Mouse (Mus musculus): ENCODE measurements around the gene Krt19. TPM values are rescaled to one million over a fixed set of nuclear protein-coding genes. Genes with fewer than 3 reads are reported as not detected.

The Krt19 gene
- polyA plus RNA-seq, 1 experiment from 2014 or later = not detected

DNA sequence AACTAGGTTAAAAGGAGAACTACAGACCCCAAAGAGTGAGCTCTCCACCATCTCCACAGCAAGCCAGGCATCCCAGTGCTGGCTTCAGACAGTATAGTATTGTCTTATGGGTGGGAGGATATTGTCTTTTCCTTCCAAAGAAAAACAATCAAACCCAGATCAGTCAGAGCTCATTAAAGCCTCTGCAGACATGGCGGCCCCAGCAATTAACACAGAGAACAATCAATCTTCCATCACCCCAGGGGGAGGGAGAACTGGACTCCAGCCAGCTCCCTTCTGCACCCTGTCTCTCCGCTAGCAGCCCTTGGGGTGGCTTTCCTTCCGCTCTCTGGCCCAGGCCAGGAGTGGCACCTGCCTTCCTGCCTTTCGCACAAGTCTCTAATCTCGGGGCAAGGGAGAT lies 10.8 kb downstream of the Krt19 start:
- in situ Hi-C loops (cut with MboI; ENCODE audit: low pct_unique_long_range_greater_than_20kb) = no loop called here
- no peak for TF ChIP-seq CTCF (IDR thresholded peaks at IDR 0.05)
- ATAC-seq (no peak), DNase-seq (ENCODE audit: low read depth, low spot score) (no peak)
- ChIA-PET CTCF (no interaction called here), POLR2A (no interaction called here)
- H3K27me3 ChIP-seq = peaks cover 6% of the 10 kb centered on the region

DNA sequence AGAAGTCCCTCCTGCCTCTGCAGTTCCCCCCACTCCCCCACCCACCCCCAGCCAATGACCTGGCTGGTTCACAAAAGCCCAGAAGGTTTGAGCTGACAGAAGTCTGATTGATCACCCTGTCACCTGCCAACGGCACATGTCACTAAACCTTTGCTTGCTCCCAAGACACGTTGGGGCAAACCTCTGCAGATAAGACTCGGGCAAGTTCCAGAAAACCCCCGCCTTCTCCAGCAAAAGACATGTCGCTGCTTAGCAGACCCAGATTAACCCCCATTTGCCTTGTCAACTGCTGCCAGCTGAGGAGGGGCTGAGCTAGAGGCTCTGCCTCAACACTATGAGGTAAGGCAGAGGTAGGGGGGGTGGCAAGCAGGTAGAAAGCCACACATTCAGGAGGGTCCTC lies 11.9 kb downstream of the Krt19 start:
- no peak for TF ChIP-seq CTCF (IDR thresholded peaks at IDR 0.05)
- in situ Hi-C loops (cut with MboI; ENCODE audit: low pct_unique_long_range_greater_than_20kb) = no loop called here
- POLR2A ChIA-PET = no interaction called here
- DNase-seq (ENCODE audit: low read depth, low spot score) = no peak
- CTCF ChIA-PET = no interaction called here
- peaks cover 6% of the 10 kb centered on the region for H3K27me3 ChIP-seq
- no peak for ATAC-seq

DNA sequence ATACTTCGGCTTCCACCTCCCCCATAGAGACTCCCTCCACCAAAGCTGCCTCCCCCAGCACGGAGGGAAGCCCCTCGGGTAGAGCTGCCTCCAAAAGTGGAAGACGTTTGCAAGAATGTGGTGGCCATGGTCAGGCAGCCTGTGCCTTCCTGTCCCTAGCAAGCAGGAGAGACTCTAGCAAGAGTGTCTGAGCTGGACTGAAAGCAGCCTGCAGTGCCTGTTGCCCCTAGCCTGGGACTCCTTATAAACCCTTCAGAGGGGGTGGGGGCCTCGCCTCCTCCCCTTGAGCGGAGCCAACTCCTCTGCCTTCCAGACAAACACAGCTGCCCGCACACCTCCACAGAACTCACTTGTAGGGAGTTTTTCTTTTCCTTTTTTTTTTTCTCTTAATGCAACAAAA lies 12.7 kb downstream of the Krt19 start, which contains the start of gene Krt15:
Krt15 (minus strand) TSS at position 198 of the 400 bp plus-strand sequence.
- in situ Hi-C loops (cut with MboI; ENCODE audit: low pct_unique_long_range_greater_than_20kb) = no loop called here
- peaks cover 6% of the 10 kb centered on the region for H3K27me3 ChIP-seq
- no peak for DNase-seq (ENCODE audit: low read depth, low spot score)
- no peak for ATAC-seq
- no peak for TF ChIP-seq CTCF (IDR thresholded peaks at IDR 0.05)
- ChIA-PET CTCF (no interaction called here), POLR2A (interaction anchor here (1.2 kb wide), 1 partner anchor 8 kb away, joined by 6 read pairs; no protein-coding TSS in a partner anchor)

- no peaks in the 10 kb centered on the region for H3K27me3 ChIP-seq
- CTCF ChIA-PET = interaction anchor here (0.8 to 1.1 kb wide), 2 partner anchors 9 to 11 kb away, joined by 3 read pairs; no protein-coding TSS in a partner anchor
- POLR2A ChIA-PET = no interaction called here
- in situ Hi-C loops (cut with MboI; ENCODE audit: low pct_unique_long_range_greater_than_20kb) = no loop called here
- ATAC-seq (no peak), DNase-seq (ENCODE audit: low read depth, low spot score) (no peak)
- no peak for TF ChIP-seq CTCF (IDR thresholded peaks at IDR 0.05)
Measured at GRCm38 (mm10) chr11:100124901-100125300, 23.6 kb downstream of the Krt19 start.

DNA sequence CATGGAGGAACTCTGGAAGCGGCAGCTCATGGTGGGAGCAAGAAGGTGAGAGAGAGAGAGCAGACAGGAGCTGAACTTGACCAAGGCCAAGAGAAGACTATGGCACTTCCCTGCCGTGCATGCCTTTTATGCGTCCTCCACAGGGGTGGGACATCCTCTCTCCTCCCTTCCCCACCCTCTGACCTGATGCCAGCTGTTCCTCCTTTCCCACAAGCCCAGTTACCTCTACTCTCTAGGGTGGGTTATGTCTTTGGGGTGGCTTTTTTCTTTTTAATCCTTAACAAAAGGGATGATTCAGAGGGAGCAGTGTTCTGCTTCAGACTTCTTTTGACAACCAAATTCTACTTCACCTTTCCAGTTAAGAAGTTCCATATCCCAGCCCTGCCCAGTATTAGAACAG lies 27.0 kb downstream of the Krt19 start, which contains the start of gene Krt13:
Krt13 (minus strand) TSS at position 101 of the 400 bp plus-strand sequence.
- ChIA-PET POLR2A (no interaction called here), CTCF (no interaction called here)
- DNase-seq (ENCODE audit: low read depth, low spot score) (no peak), ATAC-seq (no peak)
- no peak for TF ChIP-seq CTCF (IDR thresholded peaks at IDR 0.05)
- in situ Hi-C loops (cut with MboI; ENCODE audit: low pct_unique_long_range_greater_than_20kb) = no loop called here
- no peaks in the 10 kb centered on the region for H3K27me3 ChIP-seq

GRCm38 (mm10) chr11:100120331-100120730 lies 28.1 kb downstream of the Krt19 start:
- ChIA-PET POLR2A (no interaction called here), CTCF (no interaction called here)
- in situ Hi-C loops (cut with MboI; ENCODE audit: low pct_unique_long_range_greater_than_20kb) = no loop called here
- no peaks in the 10 kb centered on the region for H3K27me3 ChIP-seq
- ATAC-seq = no peak
- TF ChIP-seq CTCF (IDR thresholded peaks at IDR 0.05) = no peak
- no peak for DNase-seq (ENCODE audit: low read depth, low spot score)

- POLR2A ChIA-PET = no interaction called here
- TF ChIP-seq CTCF (IDR thresholded peaks at IDR 0.05) = no peak
- DNase-seq (ENCODE audit: low read depth, low spot score) (no peak), ATAC-seq (no peak)
- in situ Hi-C loops (cut with MboI; ENCODE audit: low pct_unique_long_range_greater_than_20kb) = no loop called here
- H3K27me3 ChIP-seq = no peaks in the 10 kb centered on the region
- CTCF ChIA-PET = interaction anchor here (0.5 to 1.3 kb wide), 3 partner anchors 11 to 171 kb away, joined by 3 read pairs; no protein-coding TSS in a partner anchor
Measured at GRCm38 (mm10) chr11:100113742-100114029, 34.8 kb downstream of the Krt19 start.

DNA sequence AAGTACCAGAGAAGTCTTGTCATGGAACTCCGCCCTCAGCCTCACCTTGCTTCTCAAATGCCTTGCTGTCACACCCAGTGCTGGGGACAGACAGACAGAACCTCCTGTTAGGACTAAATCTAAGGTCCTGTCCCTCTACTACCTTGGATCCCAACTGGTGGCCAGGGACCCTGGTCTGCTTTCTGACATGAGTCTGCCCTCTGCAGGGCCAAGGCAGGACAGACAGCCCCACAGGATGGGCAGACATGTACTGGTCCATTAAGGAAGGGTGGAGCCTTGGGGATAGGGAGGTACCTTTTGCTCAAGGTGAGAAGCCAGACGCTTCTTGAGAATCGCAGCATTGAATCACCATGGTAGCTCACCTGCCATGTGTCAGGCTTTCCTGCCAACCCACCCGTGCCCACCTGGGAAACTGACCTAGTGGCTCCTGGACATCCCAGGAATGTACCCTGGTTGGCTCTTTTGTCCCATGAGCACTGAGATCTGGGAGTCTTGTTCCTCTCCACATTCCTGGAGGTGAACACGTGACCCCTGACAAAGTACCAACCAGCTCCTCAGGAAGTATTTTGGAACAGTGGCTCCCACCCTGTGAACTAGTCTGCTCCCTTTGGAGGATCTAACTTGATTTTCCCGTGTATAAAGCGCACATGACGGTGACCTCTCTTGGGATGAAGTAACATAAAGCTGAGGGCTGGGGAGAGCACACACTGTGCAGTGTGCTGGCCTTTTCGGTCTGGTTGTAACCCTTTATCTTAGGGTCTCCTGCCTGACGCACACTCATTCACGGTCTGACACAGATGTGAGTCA lies 35.3 kb downstream of the Krt19 start:
- H3K27me3 ChIP-seq = no peaks in the 10 kb centered on the region
- ATAC-seq (no peak), DNase-seq (ENCODE audit: low read depth, low spot score) (no peak)
- CTCF ChIA-PET = interaction anchor here (0.5 to 1.3 kb wide), 2 partner anchors 12 to 170 kb away, joined by 3 read pairs; no protein-coding TSS in a partner anchor
- POLR2A ChIA-PET = no interaction called here
- no peak for TF ChIP-seq CTCF (IDR thresholded peaks at IDR 0.05)
- in situ Hi-C loops (cut with MboI; ENCODE audit: low pct_unique_long_range_greater_than_20kb) = no loop called here

- TF ChIP-seq CTCF (IDR thresholded peaks at IDR 0.05) = no peak
- DNase-seq (ENCODE audit: low read depth, low spot score) (no peak), ATAC-seq (no peak)
- no peaks in the 10 kb centered on the region for H3K27me3 ChIP-seq
- in situ Hi-C loops (cut with MboI; ENCODE audit: low pct_unique_long_range_greater_than_20kb) = no loop called here
- ChIA-PET POLR2A (no interaction called here), CTCF (no interaction called here)
Measured at GRCm38 (mm10) chr11:100105576-100106122, 42.8 kb downstream of the Krt19 start, which contains the start of gene Krt36. TSS of gene Krt36 (minus strand) at chr11:100105626.

DNA sequence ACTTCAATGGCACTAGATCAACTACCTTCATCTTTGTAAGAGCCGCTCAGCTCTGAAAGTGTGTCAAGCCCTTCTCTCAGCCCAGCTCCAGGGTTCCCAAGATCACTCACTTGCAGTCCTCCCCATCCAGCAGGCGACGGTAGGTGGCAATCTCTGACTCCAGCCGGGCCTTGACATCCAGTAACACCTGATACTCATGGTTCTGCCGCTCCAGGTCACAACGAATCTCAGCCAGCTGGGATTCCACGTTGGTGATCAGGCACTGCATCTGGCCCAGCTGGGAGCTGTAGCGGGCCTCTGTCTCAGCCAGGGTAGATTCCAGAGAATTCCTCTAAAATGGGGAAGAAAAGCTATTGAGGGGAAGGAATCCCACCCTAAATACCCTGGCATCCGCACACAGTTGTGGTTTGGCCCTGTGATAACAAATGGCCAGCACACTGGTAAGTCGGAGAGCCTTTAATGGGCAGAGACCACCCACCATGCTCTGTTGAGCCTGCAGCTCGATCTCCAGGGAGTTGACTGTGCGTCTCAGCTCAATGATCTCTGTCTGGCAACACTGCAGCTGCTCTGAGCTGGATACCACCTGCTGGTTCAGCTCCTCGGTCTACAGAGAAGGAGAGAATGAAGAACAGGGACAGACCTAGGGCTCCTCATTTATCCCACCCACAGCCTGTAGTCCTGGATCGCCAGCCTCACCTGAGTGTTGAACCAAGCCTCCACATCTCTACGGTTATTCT lies 45.6 kb downstream of the Krt19 start:
- POLR2A ChIA-PET = no interaction called here
- no peak for ATAC-seq

GRCm38 (mm10) chr11:100100391-100100790 lies 48.1 kb downstream of the Krt19 start:
- ChIA-PET POLR2A (no interaction called here), CTCF (no interaction called here)
- ATAC-seq = no peak
- in situ Hi-C loops (cut with MboI; ENCODE audit: low pct_unique_long_range_greater_than_20kb) = no loop called here
- no peak for DNase-seq (ENCODE audit: low read depth, low spot score)
- H3K27me3 ChIP-seq = no peaks in the 10 kb centered on the region
- TF ChIP-seq CTCF (IDR thresholded peaks at IDR 0.05) = no peak

More for the DNA sequence above, 45.6 kb downstream of the Krt19 start:
- CTCF ChIA-PET = no interaction called here
- in situ Hi-C loops (cut with MboI; ENCODE audit: low pct_unique_long_range_greater_than_20kb) = no loop called here
- TF ChIP-seq CTCF (IDR thresholded peaks at IDR 0.05) = no peak
- H3K27me3 ChIP-seq = no peaks in the 10 kb centered on the region
- no peak for DNase-seq (ENCODE audit: low read depth, low spot score)

Measured in Patski (cell line).